Mouse (Mus musculus): Measurements from ENCODE around the gene Trim8. TPM values are rescaled to one million over a fixed set of nuclear protein-coding genes. Genes with fewer than 3 reads are reported as not detected.

The Trim8 gene
- polyA plus RNA-seq, 1 experiment = 42.3 TPM

DNA sequence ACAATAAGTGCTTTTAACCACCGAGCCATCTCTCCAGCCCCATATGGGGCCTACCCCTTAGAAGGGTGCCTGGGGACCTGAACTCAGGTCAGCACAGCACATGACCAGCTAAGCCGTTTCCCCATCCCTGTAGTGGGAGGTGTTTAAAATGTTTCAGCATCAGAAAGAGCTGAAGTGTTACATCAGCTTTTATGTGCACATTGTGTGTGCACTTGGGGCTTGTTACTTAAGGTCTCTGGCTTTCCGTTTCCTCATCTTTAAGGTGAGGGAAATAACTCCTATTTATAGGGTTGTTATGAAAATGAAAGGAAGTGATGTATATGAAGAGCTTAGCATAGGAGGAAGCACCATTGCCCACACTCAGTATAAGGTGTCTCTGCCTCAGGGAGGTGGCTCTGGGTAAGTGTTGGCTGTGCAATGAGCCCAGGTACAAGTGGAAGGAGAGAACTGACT lies 34.4 kb upstream of the Trim8 start:
- H3K4me2 ChIP-seq (ENCODE audit: low read depth) = no peak overlapping the region
- H3K36me3 ChIP-seq (ENCODE audit: control insufficient read depth, insufficient read depth) = no peaks in the 10 kb centered on the region
- H3K4me3 ChIP-seq = no peak overlapping the region
- TF ChIP-seq REST (IDR thresholded peaks at IDR 0.05; ENCODE audit: insufficient read depth, insufficient read length) = no peak
- no peak for TF ChIP-seq POLR2A (IDR thresholded peaks at IDR 0.05; ENCODE audit: insufficient read length, low read depth)
- no peak overlapping the region for H3ac ChIP-seq (ENCODE audit: control insufficient read depth, insufficient read length)
- H3K79me2 ChIP-seq (ENCODE audit: control insufficient read depth, insufficient read depth) = no peaks in the 10 kb centered on the region
- H3K27me3 ChIP-seq (ENCODE audit: control insufficient read depth, insufficient read depth, insufficient read length) = no peaks in the 10 kb centered on the region

DNA sequence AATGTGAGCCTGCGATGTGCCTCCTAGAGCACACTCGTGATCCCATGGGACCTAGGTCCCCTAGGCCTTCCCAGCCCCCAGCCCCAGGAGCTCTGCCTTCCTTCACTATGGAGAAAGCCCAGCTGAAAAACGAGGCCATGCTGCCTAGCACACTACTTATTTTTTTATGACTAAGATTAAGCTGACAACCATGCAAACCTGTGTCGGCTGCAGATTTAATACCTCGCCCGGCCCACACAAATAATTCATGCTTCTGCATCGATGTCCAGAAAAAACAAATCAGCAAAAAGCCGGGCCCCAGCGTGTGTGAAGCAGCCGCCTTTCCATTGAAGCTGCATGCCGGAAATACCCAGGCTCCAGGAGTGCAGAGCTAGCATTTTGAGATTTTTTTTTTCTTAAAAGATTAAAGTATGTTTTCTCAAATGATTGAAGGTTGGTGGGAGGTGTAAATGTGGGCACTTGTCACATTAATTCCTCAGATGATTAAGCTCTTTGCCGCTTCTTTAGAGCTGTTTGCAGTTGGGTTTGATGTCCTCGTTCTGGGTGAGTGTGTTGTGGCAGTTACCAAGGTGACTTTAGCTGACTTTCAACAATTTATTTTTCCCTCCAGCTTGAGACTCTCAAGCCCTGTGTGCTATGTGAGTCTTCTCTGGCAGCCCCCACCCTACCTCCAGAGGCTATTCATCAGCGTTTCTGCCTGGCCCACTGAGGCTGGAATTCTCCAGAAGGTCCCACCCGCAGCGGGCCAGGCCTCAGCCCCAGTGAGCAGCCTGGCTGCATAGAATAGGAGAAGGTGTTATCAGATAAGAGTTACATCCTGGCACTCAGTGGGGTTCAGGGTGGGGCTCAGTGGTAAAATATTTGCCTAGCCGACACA lies 30.9 kb upstream of the Trim8 start:
- peaks cover 8% of the 10 kb centered on the region for H3K36me3 ChIP-seq (ENCODE audit: control insufficient read depth, insufficient read depth)
- no peaks in the 10 kb centered on the region for H3K27me3 ChIP-seq (ENCODE audit: control insufficient read depth, insufficient read depth, insufficient read length)
- H3K4me2 ChIP-seq (ENCODE audit: low read depth) = peak overlapping the region; percentile 60
- H3K79me2 ChIP-seq (ENCODE audit: control insufficient read depth, insufficient read depth) = no peaks in the 10 kb centered on the region
- no peak overlapping the region for H3K4me3 ChIP-seq
- no peak overlapping the region for H3ac ChIP-seq (ENCODE audit: control insufficient read depth, insufficient read length)
- TF ChIP-seq POLR2AphosphoS2 (IDR thresholded peaks at IDR 0.05; ENCODE audit: insufficient read length, low read depth) (no peak), SRF (IDR thresholded peaks at IDR 0.05; ENCODE audit: control insufficient read depth, insufficient read length, low read depth) (no peak)

DNA sequence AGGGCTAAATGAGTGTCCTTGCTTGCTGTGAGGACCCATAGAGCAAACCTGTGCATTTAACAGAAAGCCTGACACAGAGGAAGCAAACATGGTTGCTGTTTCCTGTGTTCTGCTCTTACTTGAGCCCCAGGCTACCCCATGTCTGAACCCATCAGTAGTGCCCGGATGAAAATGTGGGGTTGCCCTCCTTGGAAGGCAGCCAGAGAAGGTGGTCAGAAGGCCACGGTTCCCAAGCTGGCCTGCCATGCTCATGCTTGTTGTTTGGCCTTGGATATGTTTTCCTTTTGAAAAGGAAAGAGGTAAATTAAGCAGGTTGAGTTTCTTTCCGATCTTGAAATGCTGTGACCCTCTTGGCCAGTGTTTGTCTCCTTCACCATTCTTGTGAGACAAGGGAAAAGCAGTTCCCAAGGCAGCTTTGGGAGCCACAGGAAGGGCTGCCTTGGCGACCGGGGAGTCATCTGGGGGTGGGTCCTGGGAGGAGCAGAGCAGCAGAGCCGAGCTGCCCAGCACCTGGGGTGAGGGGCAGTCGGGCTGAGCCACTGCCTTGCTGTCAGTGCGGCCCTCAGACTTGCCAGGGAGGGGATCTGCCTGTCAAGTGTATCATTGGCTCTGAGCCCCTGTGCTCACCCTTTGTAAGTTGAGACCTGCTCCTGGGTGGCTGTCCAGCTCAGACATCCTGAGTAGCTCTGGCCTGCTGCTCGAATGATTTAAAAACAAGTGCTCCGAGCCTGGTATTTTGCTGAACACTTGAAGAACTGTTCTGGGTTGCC lies 30.0 kb upstream of the Trim8 start:
- TF ChIP-seq REST (IDR thresholded peaks at IDR 0.05; ENCODE audit: insufficient read depth, insufficient read length) = no peak
- TF ChIP-seq MAX (IDR thresholded peaks at IDR 0.05; ENCODE audit: low read depth) = no peak
- no peak for TF ChIP-seq E2F4 (IDR thresholded peaks at IDR 0.05; ENCODE audit: insufficient read depth)
- no peak for TF ChIP-seq SRF (IDR thresholded peaks at IDR 0.05; ENCODE audit: control insufficient read depth, insufficient read length, low read depth)
- no peak for TF ChIP-seq TCF12 (IDR thresholded peaks at IDR 0.05; ENCODE audit: insufficient read depth, poor library complexity, severe bottlenecking)
- no peak for TF ChIP-seq POLR2A (IDR thresholded peaks at IDR 0.05; ENCODE audit: insufficient read length, low read depth)
- no peak for TF ChIP-seq USF1 (IDR thresholded peaks at IDR 0.05; ENCODE audit: low read depth)
- TF ChIP-seq POLR2AphosphoS2 (IDR thresholded peaks at IDR 0.05; ENCODE audit: insufficient read length, low read depth) = no peak
- no peak for TF ChIP-seq TCF3 (IDR thresholded peaks at IDR 0.05; ENCODE audit: insufficient read length, low read depth)
- TF ChIP-seq MYOD1 (IDR thresholded peaks at IDR 0.05; ENCODE audit: control insufficient read depth in 1 of 3, insufficient read length in 2 of 3, low read depth in 2 of 3) = peak in 1 of 3 experiments; percentile 63
- peak in 1 of 3 experiments; percentile 44 for TF ChIP-seq MYOG (IDR thresholded peaks at IDR 0.05; ENCODE audit: control insufficient read depth in 1 of 3, insufficient read depth in 1 of 3, insufficient read length in 2 of 3, low read depth in 2 of 3)
- TF ChIP-seq CEBPB (IDR thresholded peaks at IDR 0.05; ENCODE audit: insufficient read depth, poor library complexity, severe bottlenecking) = no peak
- Histone ChIP-seq H3K4me2 (ENCODE audit: low read depth) (peak overlapping the region; percentile 60), H3K27me3 (ENCODE audit: control insufficient read depth, insufficient read depth, insufficient read length) (no peaks in the 10 kb centered on the region), H3K4me3 (no peak overlapping the region), H3K36me3 (ENCODE audit: control insufficient read depth, insufficient read depth) (peaks cover 9% of the 10 kb centered on the region), H3ac (ENCODE audit: control insufficient read depth, insufficient read length) (no peak overlapping the region), H3K79me2 (ENCODE audit: control insufficient read depth, insufficient read depth) (no peaks in the 10 kb centered on the region)

DNA sequence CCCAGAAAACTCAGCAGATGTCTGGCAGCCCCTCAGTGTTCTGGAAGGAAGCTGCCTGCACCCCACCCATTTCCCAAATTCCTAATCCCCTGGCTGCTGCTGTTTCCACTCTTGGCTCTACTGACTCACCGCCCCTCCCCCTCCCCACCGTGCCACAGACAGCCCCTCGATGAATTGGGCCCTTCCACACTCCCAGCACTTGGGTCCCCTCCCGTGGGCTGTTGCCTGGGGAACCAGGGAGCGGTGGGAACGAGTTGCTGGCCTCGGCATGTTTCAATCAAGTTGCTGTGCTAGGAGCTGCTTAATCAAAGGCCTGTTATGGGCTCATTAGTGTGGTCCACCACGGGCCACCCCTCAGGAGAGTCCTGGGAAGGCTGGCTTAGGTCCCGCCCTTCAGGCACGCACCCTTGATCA lies 24.1 kb upstream of the Trim8 start:
- no peak overlapping the region for H3ac ChIP-seq (ENCODE audit: control insufficient read depth, insufficient read length)
- TF ChIP-seq E2F4 (IDR thresholded peaks at IDR 0.05; ENCODE audit: insufficient read depth) = no peak
- TF ChIP-seq MAX (IDR thresholded peaks at IDR 0.05; ENCODE audit: low read depth) = no peak
- no peak for TF ChIP-seq SRF (IDR thresholded peaks at IDR 0.05; ENCODE audit: control insufficient read depth, insufficient read length, low read depth)
- TF ChIP-seq MYOD1 (IDR thresholded peaks at IDR 0.05; ENCODE audit: control insufficient read depth in 1 of 3, insufficient read length in 2 of 3, low read depth in 2 of 3) = peak in 1 of 3 experiments; percentile 60
- peak in 1 of 3 experiments; percentile 53 for TF ChIP-seq MYOG (IDR thresholded peaks at IDR 0.05; ENCODE audit: control insufficient read depth in 1 of 3, insufficient read depth in 1 of 3, insufficient read length in 2 of 3, low read depth in 2 of 3)
- no peaks in the 10 kb centered on the region for H3K79me2 ChIP-seq (ENCODE audit: control insufficient read depth, insufficient read depth)
- peak overlapping the region; percentile 94 for H3K4me2 ChIP-seq (ENCODE audit: low read depth)
- peak overlapping the region; percentile 23 for H3K4me3 ChIP-seq
- H3K36me3 ChIP-seq (ENCODE audit: control insufficient read depth, insufficient read depth) = peaks cover 9% of the 10 kb centered on the region
- H3K27me3 ChIP-seq (ENCODE audit: control insufficient read depth, insufficient read depth, insufficient read length) = no peaks in the 10 kb centered on the region

DNA sequence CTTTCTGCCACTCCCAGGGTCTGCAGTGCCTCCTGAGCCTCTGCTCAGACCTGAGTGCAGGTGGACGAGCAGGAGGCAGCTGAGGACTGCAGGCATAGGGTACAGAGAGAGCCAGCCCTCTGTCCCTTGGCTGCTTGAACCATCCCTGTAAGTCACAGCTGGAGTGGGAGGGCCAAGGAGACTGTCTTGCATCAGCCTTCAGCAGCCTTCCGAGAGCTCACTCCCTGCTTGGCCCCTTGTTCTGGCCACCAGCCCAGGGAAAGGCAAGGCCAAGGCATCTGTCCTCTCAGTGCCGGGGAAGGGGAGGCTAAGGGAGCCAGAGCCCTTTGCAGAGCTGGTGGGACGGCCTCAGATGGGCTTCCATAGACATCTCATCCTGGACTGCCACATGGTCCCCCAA lies 23.3 kb upstream of the Trim8 start:
- peak overlapping the region; percentile 94 for H3K4me2 ChIP-seq (ENCODE audit: low read depth)

More for the DNA sequence above, 23.3 kb upstream of the Trim8 start:
- Histone ChIP-seq H3ac (ENCODE audit: control insufficient read depth, insufficient read length) (peak overlapping the region; percentile 2), H3K27me3 (ENCODE audit: control insufficient read depth, insufficient read depth, insufficient read length) (no peaks in the 10 kb centered on the region), H3K79me2 (ENCODE audit: control insufficient read depth, insufficient read depth) (no peaks in the 10 kb centered on the region), H3K4me3 (peak overlapping the region; percentile 23), H3K36me3 (ENCODE audit: control insufficient read depth, insufficient read depth) (peaks cover 9% of the 10 kb centered on the region)
- peak in 1 of 3 experiments; percentile 70 for TF ChIP-seq MYOD1 (IDR thresholded peaks at IDR 0.05; ENCODE audit: control insufficient read depth in 1 of 3, insufficient read length in 2 of 3, low read depth in 2 of 3)
- TF ChIP-seq E2F4 (IDR thresholded peaks at IDR 0.05; ENCODE audit: insufficient read depth) = no peak
- TF ChIP-seq TCF3 (IDR thresholded peaks at IDR 0.05; ENCODE audit: insufficient read length, low read depth) = no peak
- TF ChIP-seq REST (IDR thresholded peaks at IDR 0.05; ENCODE audit: insufficient read depth, insufficient read length) = no peak
- TF ChIP-seq USF1 (IDR thresholded peaks at IDR 0.05; ENCODE audit: low read depth) = no peak
- TF ChIP-seq MYOG (IDR thresholded peaks at IDR 0.05; ENCODE audit: control insufficient read depth in 1 of 3, insufficient read depth in 1 of 3, insufficient read length in 2 of 3, low read depth in 2 of 3) = peak in 2 of 3 experiments; percentile 10 to 87
- TF ChIP-seq SRF (IDR thresholded peaks at IDR 0.05; ENCODE audit: control insufficient read depth, insufficient read length, low read depth) = no peak
- no peak for TF ChIP-seq TCF12 (IDR thresholded peaks at IDR 0.05; ENCODE audit: insufficient read depth, poor library complexity, severe bottlenecking)
- peak; percentile 82 for TF ChIP-seq CEBPB (IDR thresholded peaks at IDR 0.05; ENCODE audit: insufficient read depth, poor library complexity, severe bottlenecking)
- TF ChIP-seq POLR2AphosphoS2 (IDR thresholded peaks at IDR 0.05; ENCODE audit: insufficient read length, low read depth) = peak; percentile 86
- TF ChIP-seq MAX (IDR thresholded peaks at IDR 0.05; ENCODE audit: low read depth) = no peak
- TF ChIP-seq POLR2A (IDR thresholded peaks at IDR 0.05; ENCODE audit: insufficient read length, low read depth) = peak; percentile 73
